Mouse (Mus musculus): Measurements from ENCODE around the gene Retreg1. TPM values are rescaled to one million over a fixed set of nuclear protein-coding genes. Genes with fewer than 3 reads are reported as not detected.

Gene Retreg1
- polyA plus RNA-seq, 1 experiment from 2014 or later = 5.6 TPM

DNA sequence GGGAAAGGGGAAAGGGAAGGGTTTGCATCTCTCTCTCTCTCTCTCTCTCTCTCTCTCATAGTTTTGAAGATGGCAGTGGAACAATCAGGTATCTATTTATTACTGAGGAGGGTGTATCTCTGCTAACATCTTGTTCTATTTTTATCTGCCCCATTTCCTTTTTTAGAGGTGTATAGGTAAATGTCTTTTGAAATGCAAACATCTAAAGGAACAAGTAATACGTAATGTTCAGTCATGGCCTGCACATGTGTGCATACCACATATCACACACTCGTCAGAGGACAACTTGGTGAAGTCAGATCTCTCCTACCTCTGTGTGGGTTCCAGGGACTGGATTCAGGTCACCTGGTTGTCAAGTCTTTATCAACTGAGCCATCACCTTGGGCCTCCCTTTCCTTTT is 25.8 kb upstream of the Retreg1 start:
- H3K27me3 ChIP-seq (ENCODE audit: control insufficient read depth, insufficient read depth, low read length) = no peaks in the 10 kb centered on the region
- no peak overlapping the region for H3K27ac ChIP-seq (ENCODE audit: low read depth, low read length)
- DNase-seq (ENCODE audit: low spot score) (no peak), ATAC-seq (ENCODE audit: insufficient read depth, low FRiP score, low TSS enrichment) (no peak)
- no peak overlapping the region for H3K4me3 ChIP-seq (ENCODE audit: low read depth, low read length)
- no peaks in the 10 kb centered on the region for H3K4me1 ChIP-seq (ENCODE audit: control insufficient read depth, insufficient read depth, low read length)
- no peak overlapping the region for H3K4me2 ChIP-seq (ENCODE audit: low read depth)
- no peaks in the 10 kb centered on the region; the same call in 1 of the 2 replicates for H3K36me3 ChIP-seq (ENCODE audit: control insufficient read depth, insufficient read depth, low read length)
- H3K9me3 ChIP-seq (ENCODE audit: control insufficient read depth, low read length) = no peaks in the 10 kb centered on the region
- 87% methylated on average over 2 of the region's 2 CpGs for WGBS
- no peak overlapping the region for H3K9ac ChIP-seq (ENCODE audit: low read length)

DNA sequence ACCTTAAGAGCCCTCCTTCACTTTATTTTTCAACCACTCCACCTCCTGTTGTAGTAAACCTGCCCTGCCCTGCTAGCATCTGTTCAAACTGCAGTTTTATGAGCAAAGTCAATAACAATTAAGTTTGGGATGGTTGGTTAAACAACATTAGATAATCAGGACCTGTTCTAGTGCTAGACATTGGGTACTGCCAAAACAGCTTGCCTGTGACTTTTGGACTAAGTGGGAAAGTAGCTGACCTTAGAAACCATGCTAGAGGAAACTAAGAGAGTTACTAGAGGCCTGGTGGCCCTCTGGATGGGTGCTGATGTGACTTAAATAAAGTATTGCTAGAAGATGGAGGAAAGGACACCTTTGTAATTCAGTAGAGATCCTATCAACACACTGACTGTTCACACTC is 21.0 kb upstream of the Retreg1 start:
- no peaks in the 10 kb centered on the region for H3K4me1 ChIP-seq (ENCODE audit: control insufficient read depth, insufficient read depth, low read length)
- no peaks in the 10 kb centered on the region for H3K9me3 ChIP-seq (ENCODE audit: control insufficient read depth, low read length)
- H3K36me3 ChIP-seq (ENCODE audit: control insufficient read depth, insufficient read depth, low read length) = no peaks in the 10 kb centered on the region
- no peaks in the 10 kb centered on the region for H3K27me3 ChIP-seq (ENCODE audit: control insufficient read depth, insufficient read depth, low read length)
- no peak overlapping the region for H3K4me2 ChIP-seq (ENCODE audit: low read depth)
- no peak overlapping the region for H3K4me3 ChIP-seq (ENCODE audit: low read depth, low read length)
- DNase-seq (ENCODE audit: low spot score) (no peak), ATAC-seq (ENCODE audit: insufficient read depth, low FRiP score, low TSS enrichment) (no peak)
- H3K9ac ChIP-seq (ENCODE audit: low read length) = no peak overlapping the region
- no peak overlapping the region for H3K27ac ChIP-seq (ENCODE audit: low read depth, low read length)

DNA sequence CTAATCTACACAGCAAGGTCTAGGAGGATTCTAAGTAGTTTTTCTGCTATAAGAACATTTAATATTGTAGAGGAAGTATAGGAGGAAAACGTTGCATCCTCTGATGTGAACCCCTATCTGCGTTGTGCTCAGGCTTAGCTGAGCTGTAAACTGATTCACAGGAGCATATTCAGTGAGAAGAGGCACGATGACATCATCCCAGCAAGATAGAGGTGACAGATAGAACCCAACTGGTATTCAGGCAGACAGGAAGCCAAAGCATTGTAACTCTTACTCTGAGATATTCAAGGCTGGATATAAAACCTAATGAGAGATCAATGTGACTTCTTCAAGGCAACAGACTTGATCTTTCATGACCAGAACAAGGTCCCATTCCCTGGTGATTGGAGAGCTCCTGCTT is 20.3 kb upstream of the Retreg1 start:
- DNase-seq (ENCODE audit: low spot score) (no peak), ATAC-seq (ENCODE audit: insufficient read depth, low FRiP score, low TSS enrichment) (no peak)
- WGBS = 66% methylated on average over 3 of the region's 3 CpGs
- H3K27ac ChIP-seq (ENCODE audit: low read depth, low read length) = no peak overlapping the region
- H3K4me3 ChIP-seq (ENCODE audit: low read depth, low read length) = no peak overlapping the region
- H3K4me2 ChIP-seq (ENCODE audit: low read depth) = no peak overlapping the region
- H3K36me3 ChIP-seq (ENCODE audit: control insufficient read depth, insufficient read depth, low read length) = no peaks in the 10 kb centered on the region
- no peaks in the 10 kb centered on the region for H3K4me1 ChIP-seq (ENCODE audit: control insufficient read depth, insufficient read depth, low read length)
- no peaks in the 10 kb centered on the region for H3K27me3 ChIP-seq (ENCODE audit: control insufficient read depth, insufficient read depth, low read length)
- H3K9ac ChIP-seq (ENCODE audit: low read length) = no peak overlapping the region
- H3K9me3 ChIP-seq (ENCODE audit: control insufficient read depth, low read length) = no peaks in the 10 kb centered on the region

DNA sequence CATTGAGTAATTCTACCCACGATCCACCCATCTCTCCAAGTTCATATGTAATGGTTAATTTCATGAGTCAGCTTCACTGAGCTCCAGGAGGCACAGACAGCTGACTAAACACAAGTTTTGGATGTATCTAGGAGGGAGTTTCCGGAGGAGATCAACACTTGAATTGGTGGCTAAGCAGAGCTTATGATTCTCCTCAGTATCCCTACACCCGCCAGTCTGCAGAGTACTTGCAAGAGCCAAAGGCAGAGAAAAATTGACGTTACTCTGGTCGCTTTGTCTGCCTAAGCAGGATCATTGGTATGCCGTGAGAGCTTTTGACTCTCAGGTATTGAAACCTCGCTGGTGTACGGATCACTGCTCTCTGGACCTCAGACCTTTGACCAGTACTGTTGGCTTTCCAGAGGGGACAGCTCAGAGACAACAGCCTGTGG is 16.4 kb upstream of the Retreg1 start:
- Histone ChIP-seq H3K27ac (ENCODE audit: low read depth, low read length) (no peak overlapping the region), H3K36me3 (ENCODE audit: control insufficient read depth, insufficient read depth, low read length) (no peaks in the 10 kb centered on the region), H3K9me3 (ENCODE audit: control insufficient read depth, low read length) (no peaks in the 10 kb centered on the region), H3K4me2 (ENCODE audit: low read depth) (no peak overlapping the region), H3K4me1 (ENCODE audit: control insufficient read depth, insufficient read depth, low read length) (no peaks in the 10 kb centered on the region), H3K4me3 (ENCODE audit: low read depth, low read length) (no peak overlapping the region), H3K9ac (ENCODE audit: low read length) (no peak overlapping the region), H3K27me3 (ENCODE audit: control insufficient read depth, insufficient read depth, low read length) (no peaks in the 10 kb centered on the region)
- ATAC-seq (ENCODE audit: insufficient read depth, low FRiP score, low TSS enrichment) = no peak
- no peak for DNase-seq (ENCODE audit: low spot score)
- WGBS = 83% methylated on average over 8 of the region's 8 CpGs

DNA sequence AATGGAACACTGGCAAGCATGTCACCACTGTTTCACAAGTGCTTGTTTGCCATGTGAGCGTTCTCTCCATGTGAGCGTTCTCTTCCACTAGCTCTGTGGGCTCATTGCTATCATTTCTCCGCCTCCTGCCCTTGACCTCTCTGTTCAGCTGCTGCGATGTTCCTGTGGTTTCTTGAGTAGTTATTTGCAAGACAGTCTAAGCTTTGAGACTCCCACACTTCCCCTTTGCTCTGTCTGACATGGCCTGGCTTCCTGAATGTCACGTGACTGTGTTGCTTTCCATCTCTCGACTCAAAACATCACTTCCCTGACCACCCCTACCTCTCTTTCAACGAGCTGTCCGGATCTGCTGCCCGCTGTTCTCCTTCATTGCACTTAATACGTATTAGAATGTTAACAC is 14.5 kb upstream of the Retreg1 start:
- Histone ChIP-seq H3K4me3 (ENCODE audit: low read depth, low read length) (no peak overlapping the region), H3K9ac (ENCODE audit: low read length) (no peak overlapping the region), H3K4me1 (ENCODE audit: control insufficient read depth, insufficient read depth, low read length) (no peaks in the 10 kb centered on the region), H3K36me3 (ENCODE audit: control insufficient read depth, insufficient read depth, low read length) (no peaks in the 10 kb centered on the region), H3K4me2 (ENCODE audit: low read depth) (no peak overlapping the region), H3K27ac (ENCODE audit: low read depth, low read length) (no peak overlapping the region), H3K9me3 (ENCODE audit: control insufficient read depth, low read length) (no peaks in the 10 kb centered on the region), H3K27me3 (ENCODE audit: control insufficient read depth, insufficient read depth, low read length) (no peaks in the 10 kb centered on the region)
- no peak for DNase-seq (ENCODE audit: low spot score)
- ATAC-seq (ENCODE audit: insufficient read depth, low FRiP score, low TSS enrichment) = no peak
- 82% methylated on average over 10 of the region's 10 CpGs for WGBS

DNA sequence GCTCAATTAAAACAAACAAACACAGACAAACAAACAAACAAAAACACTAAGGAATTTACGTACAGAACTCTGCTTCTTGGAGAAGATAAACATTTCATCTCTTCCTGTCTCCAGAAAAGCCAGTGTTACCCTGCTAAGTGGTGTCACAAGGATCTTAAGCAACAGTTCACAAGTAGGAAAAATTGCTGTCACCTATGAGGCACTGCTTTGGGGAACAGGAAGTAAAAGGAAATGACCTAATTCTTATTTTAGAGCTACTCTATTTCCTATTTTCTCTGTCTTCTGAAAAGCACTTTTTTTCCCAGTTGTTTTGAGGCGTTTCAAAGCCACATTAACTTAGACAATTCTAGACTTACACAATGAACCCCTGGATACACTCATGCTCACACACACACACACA is 12.6 kb upstream of the Retreg1 start:
- H3K36me3 ChIP-seq (ENCODE audit: control insufficient read depth, insufficient read depth, low read length) = no peaks in the 10 kb centered on the region
- H3K27me3 ChIP-seq (ENCODE audit: control insufficient read depth, insufficient read depth, low read length) = no peaks in the 10 kb centered on the region
- ATAC-seq (ENCODE audit: insufficient read depth, low FRiP score, low TSS enrichment) = no peak
- no peaks in the 10 kb centered on the region for H3K4me1 ChIP-seq (ENCODE audit: control insufficient read depth, insufficient read depth, low read length)
- H3K9ac ChIP-seq (ENCODE audit: low read length) = no peak overlapping the region
- no peaks in the 10 kb centered on the region for H3K9me3 ChIP-seq (ENCODE audit: control insufficient read depth, low read length)
- H3K4me2 ChIP-seq (ENCODE audit: low read depth) = no peak overlapping the region
- H3K27ac ChIP-seq (ENCODE audit: low read depth, low read length) = no peak overlapping the region
- H3K4me3 ChIP-seq (ENCODE audit: low read depth, low read length) = no peak overlapping the region
- DNase-seq (ENCODE audit: low spot score) = no peak
- 77% methylated on average over 2 of the region's 2 CpGs for WGBS

DNA sequence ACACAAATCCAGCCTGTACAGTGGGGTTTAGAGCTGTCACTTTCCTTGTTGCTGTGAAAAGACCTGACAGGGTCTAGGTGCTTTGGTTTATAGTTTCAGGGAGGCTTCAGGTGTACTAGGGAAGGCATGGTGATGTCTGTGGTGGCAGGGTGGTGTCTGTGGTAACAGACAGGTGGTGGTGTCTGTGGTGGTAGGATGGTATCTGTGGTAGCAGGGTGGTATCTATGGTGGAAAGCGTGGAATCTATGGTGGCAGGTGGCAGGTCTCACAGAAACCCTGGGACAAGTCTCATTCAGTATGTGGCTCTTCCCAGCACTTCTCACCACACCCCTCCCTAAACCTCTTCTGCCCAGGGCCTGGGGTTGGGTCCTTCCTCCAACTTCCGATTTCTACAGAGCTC is 8.7 kb upstream of the Retreg1 start:
- no peak overlapping the region for H3K4me3 ChIP-seq (ENCODE audit: low read depth, low read length)
- H3K27me3 ChIP-seq (ENCODE audit: control insufficient read depth, insufficient read depth, low read length) = no peaks in the 10 kb centered on the region
- H3K4me2 ChIP-seq (ENCODE audit: low read depth) = no peak overlapping the region
- no peaks in the 10 kb centered on the region for H3K9me3 ChIP-seq (ENCODE audit: control insufficient read depth, low read length)
- no peaks in the 10 kb centered on the region for H3K4me1 ChIP-seq (ENCODE audit: control insufficient read depth, insufficient read depth, low read length)
- WGBS = 94% methylated on average over 2 of the region's 2 CpGs
- DNase-seq (ENCODE audit: low spot score) = no peak
- H3K27ac ChIP-seq (ENCODE audit: low read depth, low read length) = no peak overlapping the region
- no peaks in the 10 kb centered on the region for H3K36me3 ChIP-seq (ENCODE audit: control insufficient read depth, insufficient read depth, low read length)
- H3K9ac ChIP-seq (ENCODE audit: low read length) = no peak overlapping the region
- ATAC-seq (ENCODE audit: insufficient read depth, low FRiP score, low TSS enrichment) = no peak

DNA sequence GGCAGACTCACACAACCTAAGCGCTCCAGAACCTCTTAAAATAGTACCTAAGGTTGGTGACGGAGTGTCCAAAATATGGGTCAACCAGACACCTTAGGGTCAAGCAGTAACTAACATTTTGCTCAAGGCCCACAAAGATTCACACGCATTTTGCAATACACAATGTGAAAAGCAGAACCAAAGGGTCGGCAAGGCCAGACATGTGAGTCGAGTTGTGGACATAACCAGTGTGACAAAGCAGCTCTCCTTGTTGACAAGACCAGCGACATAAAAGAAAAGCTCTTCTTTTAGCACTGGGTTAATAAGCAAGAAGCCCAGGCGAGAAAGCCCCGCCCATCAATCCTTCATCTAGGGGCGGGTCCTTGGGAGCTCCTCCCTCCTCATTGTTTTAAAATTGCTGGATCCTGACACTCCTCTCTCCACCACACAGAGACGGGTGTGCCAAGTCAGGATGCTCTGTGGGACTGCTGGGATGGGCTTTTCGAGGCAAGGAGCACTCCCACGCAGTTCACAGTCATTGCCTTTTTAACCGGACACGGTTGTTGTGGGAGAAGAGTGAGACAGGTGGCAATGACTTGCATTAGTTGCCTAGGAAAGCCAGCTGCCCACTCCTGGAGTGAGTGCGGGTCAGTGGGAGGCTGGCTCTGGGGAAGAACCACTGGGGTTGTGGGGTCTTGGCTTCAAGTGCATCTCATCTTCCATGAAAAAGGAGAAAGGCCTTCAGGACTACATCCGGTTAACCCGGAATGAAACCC is 7.9 kb upstream of the Retreg1 start:
- DNase-seq (ENCODE audit: low spot score) (no peak), ATAC-seq (ENCODE audit: insufficient read depth, low FRiP score, low TSS enrichment) (no peak)
- Histone ChIP-seq H3K9me3 (ENCODE audit: control insufficient read depth, low read length) (no peaks in the 10 kb centered on the region), H3K27me3 (ENCODE audit: control insufficient read depth, insufficient read depth, low read length) (no peaks in the 10 kb centered on the region), H3K4me1 (ENCODE audit: control insufficient read depth, insufficient read depth, low read length) (no peaks in the 10 kb centered on the region), H3K36me3 (ENCODE audit: control insufficient read depth, insufficient read depth, low read length) (no peaks in the 10 kb centered on the region), H3K27ac (ENCODE audit: low read depth, low read length) (no peak overlapping the region), H3K9ac (ENCODE audit: low read length) (no peak overlapping the region), H3K4me3 (ENCODE audit: low read depth, low read length) (no peak overlapping the region), H3K4me2 (ENCODE audit: low read depth) (no peak overlapping the region)
- 86% methylated on average over 17 of the region's 17 CpGs for WGBS

DNA sequence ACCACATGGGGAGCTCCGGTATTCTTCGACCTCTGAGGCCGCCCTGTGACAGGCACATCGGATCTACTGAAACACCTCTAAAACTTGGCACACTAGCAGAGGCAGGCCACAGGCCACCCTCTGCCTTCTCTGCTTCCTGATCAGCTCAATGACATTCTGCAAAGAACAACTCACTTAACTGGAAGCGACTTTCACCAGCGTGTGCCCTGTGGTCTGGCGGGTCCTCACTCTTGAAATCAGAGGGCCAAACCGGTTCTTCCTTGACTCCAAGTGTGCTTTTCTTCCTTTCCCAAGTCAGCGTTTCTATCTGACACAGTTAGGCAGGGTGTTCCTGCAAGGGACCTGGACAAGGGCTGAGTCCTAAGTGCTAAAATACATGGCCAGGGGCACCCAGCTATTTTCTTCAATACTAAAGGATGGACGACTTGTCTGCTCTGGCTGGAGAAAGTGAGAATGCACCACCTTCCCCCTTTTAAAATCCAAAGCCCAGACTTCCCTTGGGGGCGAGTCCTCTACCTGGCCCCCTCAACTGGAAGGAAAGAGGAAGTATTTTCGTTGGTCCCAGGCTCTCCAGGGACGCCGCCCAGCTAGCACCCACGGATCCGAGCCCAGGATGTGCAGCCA is 406 bp upstream of the Retreg1 start:
- peak overlapping the region; percentile 77 for H3K9ac ChIP-seq (ENCODE audit: low read length)
- H3K4me1 ChIP-seq (ENCODE audit: control insufficient read depth, insufficient read depth, low read length) = no peaks in the 10 kb centered on the region; the same call in 1 of the 2 replicates
- peak overlapping the region; percentile 74 for H3K4me3 ChIP-seq (ENCODE audit: low read depth, low read length)
- ATAC-seq (ENCODE audit: insufficient read depth, low FRiP score, low TSS enrichment) (peak; percentile 3; the same call in 1 of the 2 replicates), DNase-seq (ENCODE audit: low spot score) (peak; percentile 18)
- no peaks in the 10 kb centered on the region for H3K36me3 ChIP-seq (ENCODE audit: control insufficient read depth, insufficient read depth, low read length)
- no peaks in the 10 kb centered on the region for H3K9me3 ChIP-seq (ENCODE audit: control insufficient read depth, low read length)
- WGBS = 13% methylated on average over 16 of the region's 16 CpGs
- peak overlapping the region; percentile 94 for H3K4me2 ChIP-seq (ENCODE audit: low read depth)
- peaks cover 12% of the 10 kb centered on the region; the same call in 1 of the 2 replicates for H3K27me3 ChIP-seq (ENCODE audit: control insufficient read depth, insufficient read depth, low read length)
- no peak overlapping the region for H3K27ac ChIP-seq (ENCODE audit: low read depth, low read length)
